Mouse (Mus musculus) forebrain, embryonic 13.5 days (tissue): ENCODE data around the gene Rbm8a. TPM values are rescaled to one million over a fixed set of nuclear protein-coding genes. Genes with fewer than 3 reads are reported as not detected.
"Not testable (repeated sequence)": the region's sequence is repeated elsewhere in the genome, so short reads cannot be mapped to it uniquely, and the experiment has no call there.

Experiments
- ATAC-seq: fragments of 200-750 bp; cut with Nextera tagmentation; 2 replicates; pipeline ENCODE4 v1.8.0; 2017
- H3K27ac ChIP-seq: fragments of 300-500 bp; sonication (generic); 2 replicates; pipeline ENCODE4 v1.5.1; 2015; ENCODE audit warnings: inconsistent platforms, mild to moderate bottlenecking, moderate library complexity
- H3K27me3 ChIP-seq: fragments of 300-500 bp; sonication (generic); 2 replicates; pipeline ENCODE4 v1.6.1; 2015; ENCODE audit warnings: mild to moderate bottlenecking, inconsistent platforms
- H3K36me3 ChIP-seq: fragments of 300-500 bp; sonication (generic); 2 replicates; pipeline ENCODE4 v1.6.1; 2015; ENCODE audit warnings: mild to moderate bottlenecking, inconsistent platforms; ENCODE audit not compliant: poor library complexity, severe bottlenecking
- H3K4me1 ChIP-seq: fragments of 300-500 bp; sonication (generic); 2 replicates; pipeline ENCODE4 v1.6.1; 2015; ENCODE audit warnings: inconsistent platforms
- H3K4me2 ChIP-seq: fragments of 300-500 bp; sonication (generic); 2 replicates; pipeline ENCODE4 v1.6.1; 2015; ENCODE audit warnings: inconsistent platforms, mild to moderate bottlenecking, moderate library complexity
- H3K4me3 ChIP-seq: fragments of 300-500 bp; sonication (generic); 2 replicates; pipeline ENCODE4 v1.5.1; 2015; ENCODE audit warnings: mild to moderate bottlenecking, inconsistent platforms
- H3K9ac ChIP-seq: fragments of 300-500 bp; sonication (generic); 2 replicates; pipeline ENCODE4 v1.6.1; 2015; ENCODE audit warnings: mild to moderate bottlenecking, inconsistent platforms
- H3K9me3 ChIP-seq: fragments of 300-500 bp; sonication (generic); replicated peaks from 2 replicates; pipeline ENCODE4 v1.6.1; 2016; ENCODE audit warnings: inconsistent platforms
- WGBS: fragments of 180-500 bp; shearing (Covaris S2); methylation state at CpG from one replicate; pipeline ENCODE4 v1.1.7; 2015; 5-methylcytosine and 5-hydroxymethylcytosine counted together
- polyA plus RNA-seq: library from polyadenylated mRNA; unstranded; fragments of >200 nt; fragmentation: Nextera tagmentation; extraction: Ambion mirVana; gene quantifications from 2 replicates; pipeline ENCODE4 v1.2.1, GENCODE M21; 2015

The Rbm8a gene
- polyA plus RNA-seq, 1 experiment from 2014 or later = 161 TPM

DNA sequence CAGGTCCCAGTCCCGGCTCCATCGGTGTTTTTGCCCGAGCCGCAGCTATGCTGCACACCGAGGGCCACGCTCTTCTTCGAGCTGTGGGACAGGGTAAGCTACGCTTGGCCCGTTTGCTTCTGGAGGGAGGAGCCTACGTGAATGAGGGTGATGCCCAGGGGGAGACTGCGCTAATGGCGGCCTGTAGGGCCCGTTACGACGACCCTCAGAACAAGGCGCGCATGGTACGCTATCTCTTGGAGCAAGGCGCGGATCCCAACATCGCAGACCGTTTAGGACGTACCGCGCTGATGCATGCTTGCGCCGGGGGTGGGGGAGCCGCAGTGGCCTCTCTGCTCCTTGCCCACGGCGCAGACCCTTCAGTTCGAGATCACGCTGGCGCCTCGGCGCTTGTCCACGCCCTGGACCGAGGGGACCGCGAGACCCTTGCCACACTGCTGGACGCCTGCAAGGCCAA lies 32.3 kb upstream of the Rbm8a start:
- ATAC-seq = no peak
- Histone ChIP-seq H3K9me3 (no peaks in the 10 kb centered on the region), H3K27ac (peak overlapping the region; percentile 51; the same call in 1 of the 2 replicates)

DNA sequence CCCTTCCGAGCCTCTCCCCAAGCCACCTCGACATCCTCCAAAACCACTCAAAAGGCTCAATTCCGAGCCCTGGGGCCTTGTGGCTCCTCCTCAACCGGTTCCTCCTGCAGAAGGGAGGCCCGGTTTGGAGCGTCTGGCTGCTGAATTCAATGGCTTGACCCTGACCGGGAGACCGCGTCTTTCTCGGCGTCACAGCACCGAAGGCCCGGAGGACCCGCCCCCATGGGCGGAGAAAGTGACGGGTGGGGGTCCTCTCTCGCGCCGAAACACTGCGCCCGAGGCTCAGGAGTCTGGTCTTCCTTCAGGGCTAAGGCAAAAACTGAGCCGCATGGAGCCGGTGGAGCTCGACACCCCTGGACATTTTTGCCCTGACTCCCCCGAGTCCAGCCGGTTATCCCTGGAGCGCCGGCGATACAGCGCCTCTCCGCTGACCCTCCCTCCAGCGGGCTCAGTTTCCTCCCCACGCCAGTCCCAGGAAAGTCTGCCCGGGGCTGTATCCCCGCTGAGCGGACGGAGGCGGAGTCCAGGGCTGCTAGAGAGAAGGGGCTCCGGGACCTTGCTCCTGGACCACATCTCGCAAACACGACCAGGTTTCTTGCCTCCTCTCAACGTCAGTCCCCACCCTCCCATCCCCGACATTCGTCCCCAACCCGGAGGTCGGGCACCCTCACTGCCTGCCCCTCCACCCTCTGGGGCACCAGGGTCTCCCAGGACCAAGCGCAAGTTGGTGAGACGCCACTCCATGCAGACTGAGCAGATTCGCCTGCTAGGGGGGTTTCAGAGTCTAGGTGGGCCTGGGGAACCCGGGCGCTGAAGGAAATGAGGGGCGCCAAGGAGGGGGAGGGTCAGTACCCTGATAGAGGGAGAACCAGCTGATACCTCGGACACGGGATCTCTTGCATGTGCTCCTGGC lies 31.3 kb upstream of the Rbm8a start:
- H3K27me3 ChIP-seq = peaks cover 13% of the 10 kb centered on the region; the same call in 1 of the 2 replicates
- peaks cover 68% of the 10 kb centered on the region for H3K4me1 ChIP-seq
- no peaks in the 10 kb centered on the region for H3K36me3 ChIP-seq
- WGBS = 1% methylated on average over 54 of the region's 54 CpGs
- H3K4me2 ChIP-seq = peak overlapping the region; percentile 90
- peak overlapping the region; percentile 74 for H3K9ac ChIP-seq
- no peak for ATAC-seq
- no peaks in the 10 kb centered on the region for H3K9me3 ChIP-seq
- H3K4me3 ChIP-seq = peak overlapping the region; percentile 47
- peak overlapping the region; percentile 51; the same call in 1 of the 2 replicates for H3K27ac ChIP-seq

More for the DNA sequence above, 32.3 kb upstream of the Rbm8a start:
- under 1% methylated on average over 40 of the region's 40 CpGs for WGBS
- Histone ChIP-seq H3K36me3 (no peaks in the 10 kb centered on the region), H3K27me3 (peaks cover 13% of the 10 kb centered on the region; the same call in 1 of the 2 replicates), H3K4me2 (peak overlapping the region; percentile 90), H3K4me1 (peaks cover 68% of the 10 kb centered on the region), H3K4me3 (peak overlapping the region; percentile 47), H3K9ac (peak overlapping the region; percentile 74)

DNA sequence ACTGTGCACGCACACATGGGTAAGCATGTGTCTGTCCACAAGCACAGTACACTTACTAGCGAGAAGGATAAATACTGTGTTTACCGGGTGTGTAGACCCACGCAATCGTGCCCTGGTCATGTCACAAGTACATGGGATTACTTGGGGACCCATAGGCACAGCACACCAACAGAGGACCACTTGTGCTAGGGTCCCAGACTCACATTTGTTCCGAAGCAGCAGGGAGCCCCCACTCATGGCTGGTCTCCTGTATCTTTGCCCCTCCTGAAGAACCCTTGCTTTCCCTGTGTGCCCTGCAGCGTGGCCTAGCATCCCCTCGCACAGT lies 30.7 kb upstream of the Rbm8a start:
- peak overlapping the region; percentile 74; the same call in 1 of the 2 replicates for H3K9ac ChIP-seq
- 41% methylated on average over 8 of the region's 8 CpGs for WGBS
- peak overlapping the region; percentile 90 for H3K4me2 ChIP-seq
- peaks cover 13% of the 10 kb centered on the region; the same call in 1 of the 2 replicates for H3K27me3 ChIP-seq
- ATAC-seq = no peak
- peak overlapping the region; percentile 47 for H3K4me3 ChIP-seq
- H3K36me3 ChIP-seq = 0 out of 2 replicates have a peak, but pooled peaks cover 3% of the 10 kb centered on the region
- peaks cover 73% of the 10 kb centered on the region for H3K4me1 ChIP-seq
- no peak overlapping the region for H3K27ac ChIP-seq
- H3K9me3 ChIP-seq = no peaks in the 10 kb centered on the region

DNA sequence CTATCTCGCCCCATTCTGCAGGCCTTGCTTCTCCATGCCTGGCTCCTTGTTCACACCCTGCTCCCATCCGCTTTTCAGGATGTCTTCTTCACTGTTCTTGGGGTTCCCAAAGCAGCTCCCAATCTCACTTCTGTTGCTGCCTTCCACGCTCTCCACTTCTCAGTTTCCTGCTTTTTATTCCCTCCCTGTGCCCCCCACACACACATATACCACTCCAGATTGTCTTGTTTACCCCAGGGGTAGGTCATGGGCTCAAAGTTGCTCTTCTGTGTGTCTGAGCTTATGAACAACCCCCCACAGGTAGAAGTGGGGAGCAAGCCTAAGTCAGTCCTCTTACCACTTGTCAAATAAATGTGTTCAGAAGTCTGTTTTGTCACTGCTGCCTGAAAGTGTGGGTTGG lies 30.3 kb upstream of the Rbm8a start:
- no peak overlapping the region for H3K9ac ChIP-seq
- WGBS = 65% methylated on average over 3 of the region's 3 CpGs
- H3K36me3 ChIP-seq = 0 out of 2 replicates have a peak, but pooled peaks cover 5% of the 10 kb centered on the region
- H3K4me3 ChIP-seq = peak overlapping the region; percentile 47; the same call in 1 of the 2 replicates
- no peak overlapping the region for H3K27ac ChIP-seq
- H3K4me2 ChIP-seq = peak overlapping the region; percentile 90; the same call in 1 of the 2 replicates
- peaks cover 77% of the 10 kb centered on the region for H3K4me1 ChIP-seq
- no peak for ATAC-seq
- H3K27me3 ChIP-seq = peaks cover 13% of the 10 kb centered on the region; the same call in 1 of the 2 replicates
- no peaks in the 10 kb centered on the region for H3K9me3 ChIP-seq

DNA sequence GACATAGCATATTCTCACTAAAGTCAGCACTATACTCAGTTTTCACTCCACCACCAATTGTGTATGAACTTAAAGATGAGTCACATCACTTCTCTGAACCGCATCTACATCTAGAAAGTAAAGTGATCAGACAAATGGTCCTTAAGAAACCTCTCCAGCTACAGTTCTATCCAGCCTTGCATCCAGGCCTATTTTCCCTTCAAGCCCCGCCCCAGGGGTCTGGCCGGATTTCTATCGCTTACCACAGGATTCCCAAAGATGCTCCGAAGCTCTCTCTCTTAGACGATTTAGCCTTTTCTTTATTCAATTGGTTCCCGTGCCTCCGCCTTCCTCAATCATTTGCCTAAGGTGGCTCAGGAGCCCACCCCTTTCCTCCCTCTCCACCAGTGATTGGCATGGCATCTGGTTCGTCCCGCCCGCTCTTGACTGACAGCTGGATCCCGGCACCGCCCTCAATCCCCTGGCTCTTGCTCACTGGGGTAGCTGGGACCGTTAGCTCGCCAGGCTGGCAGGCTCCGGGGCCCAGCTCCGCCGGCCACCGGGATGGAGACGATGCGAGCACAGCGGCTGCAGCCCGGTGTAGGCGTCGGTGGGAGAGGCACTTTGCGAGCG lies 29.0 kb upstream of the Rbm8a start, which contains the start of gene Lix1l:
Gene Lix1l, plus strand, starts transcription at position 511 of the 612 bp plus-strand sequence.
- under 1% methylated on average over 26 of the region's 27 CpGs for WGBS
- H3K9ac ChIP-seq = peak within 1 kb of the TSS; percentile 92
- peak within 1 kb of the TSS; percentile 93 for H3K27ac ChIP-seq
- peaks cover 7% of the 10 kb centered on the region; the same call in 1 of the 2 replicates for H3K27me3 ChIP-seq
- H3K4me2 ChIP-seq = peak within 1 kb of the TSS; percentile 69
- no peaks in the 10 kb centered on the region for H3K9me3 ChIP-seq
- peaks cover 84% of the 10 kb centered on the region for H3K4me1 ChIP-seq
- peaks cover 5% of the 10 kb centered on the region; the same call in 1 of the 2 replicates for H3K36me3 ChIP-seq
- peak within 1 kb of the TSS; percentile 85 for H3K4me3 ChIP-seq
- peak; percentile 96 for ATAC-seq

DNA sequence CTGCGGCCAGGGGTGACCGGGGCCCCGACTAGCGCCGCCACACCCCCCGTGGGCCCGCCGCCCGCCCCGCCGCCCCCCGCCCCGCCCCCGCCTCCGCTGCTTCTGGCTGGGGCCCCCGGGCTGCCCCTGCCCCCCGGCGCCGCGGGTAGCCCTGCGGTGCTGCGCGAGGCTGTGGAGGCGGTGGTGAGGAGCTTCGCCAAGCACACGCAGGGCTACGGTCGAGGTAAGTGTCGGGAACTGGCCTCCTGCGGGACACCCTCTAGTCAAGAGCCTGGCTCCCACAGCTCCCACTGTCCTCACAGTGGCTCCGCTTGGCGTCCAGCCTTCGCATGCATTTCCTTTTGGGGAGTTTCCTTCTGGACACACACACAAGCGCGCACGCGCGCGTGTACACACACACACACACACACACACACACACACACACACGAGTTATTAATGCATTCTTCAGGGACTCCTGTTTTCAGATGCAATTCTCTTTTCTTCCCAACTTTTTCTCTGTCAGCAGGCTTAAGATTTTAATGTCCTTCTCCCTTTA lies 28.4 kb upstream of the Rbm8a start:
- peak overlapping the region; percentile 85 for H3K4me3 ChIP-seq
- peak; percentile 65 for ATAC-seq
- no peaks in the 10 kb centered on the region for H3K9me3 ChIP-seq
- peaks cover 5% of the 10 kb centered on the region; the same call in 1 of the 2 replicates for H3K36me3 ChIP-seq
- peak overlapping the region; percentile 69 for H3K4me2 ChIP-seq
- H3K27me3 ChIP-seq = 0 out of 2 replicates have a peak, but pooled peaks cover 3% of the 10 kb centered on the region
- WGBS = under 1% methylated on average over 19 of the region's 40 CpGs
- peak overlapping the region; percentile 92 for H3K9ac ChIP-seq
- peaks cover 79% of the 10 kb centered on the region for H3K4me1 ChIP-seq
- peak overlapping the region; percentile 93 for H3K27ac ChIP-seq

DNA sequence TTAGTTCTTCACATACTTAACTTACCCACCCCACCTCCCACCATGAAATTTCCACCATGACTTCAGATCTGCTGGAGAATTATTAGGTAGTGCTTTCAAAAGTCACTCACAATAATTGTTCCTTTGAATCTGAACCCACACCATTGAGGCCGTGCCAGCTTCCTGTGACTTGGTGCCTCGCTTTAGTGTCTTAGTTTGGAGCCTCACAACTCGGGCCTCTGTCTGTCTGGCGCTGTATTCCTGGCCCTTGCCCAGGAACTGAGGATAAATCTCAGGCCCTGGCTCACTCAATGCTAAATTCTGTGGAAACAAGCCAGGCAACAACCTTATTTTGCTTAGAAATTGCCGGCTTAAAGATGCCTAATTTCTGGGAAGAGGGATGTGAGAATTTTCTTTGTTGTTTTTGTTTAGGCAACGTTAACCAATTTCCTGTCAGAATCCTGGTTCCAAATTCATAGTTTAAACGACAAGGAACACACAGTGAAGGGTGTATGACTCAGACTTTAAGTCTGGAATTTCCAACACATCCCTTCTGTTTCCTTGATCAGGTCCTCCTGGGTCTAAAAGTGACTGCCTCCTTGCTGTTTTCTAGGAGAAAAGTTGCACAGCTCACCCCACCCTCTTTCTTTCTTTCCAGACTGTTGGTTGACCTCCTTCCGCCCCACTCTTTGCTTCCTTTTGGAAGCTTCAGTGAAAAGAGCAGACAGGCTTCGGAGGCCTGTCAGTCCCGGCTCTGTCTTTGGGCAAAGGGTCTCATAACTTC lies 27.6 kb upstream of the Rbm8a start:
- ATAC-seq = no peak
- no peaks in the 10 kb centered on the region for H3K27me3 ChIP-seq
- peaks cover 5% of the 10 kb centered on the region; the same call in 1 of the 2 replicates for H3K36me3 ChIP-seq
- peak overlapping the region; percentile 93 for H3K27ac ChIP-seq
- H3K4me2 ChIP-seq = peak overlapping the region; percentile 69
- WGBS = 11% methylated on average over 10 of the region's 10 CpGs
- peak overlapping the region; percentile 85 for H3K4me3 ChIP-seq
- H3K9ac ChIP-seq = peak overlapping the region; percentile 92
- H3K9me3 ChIP-seq = no peaks in the 10 kb centered on the region
- peaks cover 71% of the 10 kb centered on the region for H3K4me1 ChIP-seq

DNA sequence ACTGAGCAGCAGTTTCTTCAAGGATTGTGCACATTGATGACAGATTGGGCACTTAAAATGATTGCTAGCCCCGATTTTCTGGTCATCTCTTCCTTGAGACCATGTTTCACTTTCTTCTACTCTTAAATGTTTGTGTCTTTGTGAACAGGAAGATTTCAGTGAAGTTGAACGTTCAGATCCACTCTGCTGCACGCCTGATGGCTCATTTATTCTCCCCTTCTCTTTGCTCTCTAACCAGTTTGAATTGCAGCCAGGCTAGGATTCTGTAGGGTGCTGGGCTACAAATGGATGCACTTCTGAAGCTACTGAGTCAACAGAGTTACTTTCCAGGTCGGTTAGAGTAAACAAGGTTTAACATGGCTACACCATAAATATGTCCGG lies 27.0 kb upstream of the Rbm8a start:
- Histone ChIP-seq H3K4me2 (peak overlapping the region; percentile 69), H3K36me3 (peaks cover 10% of the 10 kb centered on the region; the same call in 1 of the 2 replicates), H3K9me3 (no peaks in the 10 kb centered on the region), H3K4me3 (peak overlapping the region; percentile 85), H3K4me1 (peaks cover 65% of the 10 kb centered on the region), H3K27me3 (no peaks in the 10 kb centered on the region), H3K27ac (peak overlapping the region; percentile 93), H3K9ac (peak overlapping the region; percentile 92)
- no peak for ATAC-seq
- 45% methylated on average over 5 of the region's 5 CpGs for WGBS

DNA sequence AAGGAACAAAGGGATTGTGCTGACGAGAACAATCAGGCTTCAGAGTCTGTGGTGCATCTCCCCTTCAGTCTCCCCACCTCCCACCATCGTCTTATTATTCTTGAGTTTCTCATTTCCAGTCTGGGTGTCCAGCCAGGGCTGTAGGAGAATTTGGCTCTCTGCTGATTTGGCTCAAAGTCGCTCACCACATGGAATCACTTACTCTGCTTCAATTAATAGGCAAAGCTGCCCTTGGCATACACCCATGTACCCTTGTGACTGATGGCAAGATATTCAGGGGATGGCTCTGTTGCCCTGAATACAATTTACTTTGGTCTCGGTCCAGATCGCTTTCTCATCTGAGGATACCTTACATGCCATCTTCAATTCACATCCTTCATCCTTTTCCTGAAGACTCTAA lies 26.4 kb upstream of the Rbm8a start:
- Histone ChIP-seq H3K27me3 (no peaks in the 10 kb centered on the region), H3K27ac (peak overlapping the region; percentile 93; the same call in 1 of the 2 replicates), H3K9ac (peak overlapping the region; percentile 92), H3K4me1 (peaks cover 59% of the 10 kb centered on the region), H3K36me3 (peaks cover 10% of the 10 kb centered on the region; the same call in 1 of the 2 replicates), H3K9me3 (no peaks in the 10 kb centered on the region), H3K4me3 (peak overlapping the region; percentile 85), H3K4me2 (peak overlapping the region; percentile 69)
- ATAC-seq = no peak
- WGBS = 47% methylated on average over 5 of the region's 5 CpGs

DNA sequence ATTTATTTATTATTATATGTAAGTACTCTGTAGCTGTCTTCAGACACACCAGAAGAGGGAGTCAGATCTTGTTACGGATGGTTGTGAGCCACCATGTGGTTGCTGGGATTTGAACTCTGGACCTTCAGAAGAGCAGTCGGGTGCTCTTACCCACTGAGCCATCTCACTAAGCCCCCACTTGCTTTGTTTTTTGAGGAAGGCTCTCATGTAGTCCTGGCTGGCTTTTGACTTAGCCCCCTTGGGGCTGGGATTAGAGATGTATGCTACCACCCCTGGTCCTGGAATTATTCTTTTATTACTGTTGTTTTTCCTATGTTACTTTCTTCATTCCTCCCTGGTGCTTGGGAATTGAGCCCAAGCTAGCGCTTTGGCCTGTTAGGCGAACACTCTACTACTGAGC lies 23.7 kb upstream of the Rbm8a start:
- ATAC-seq, H3K9me3 ChIP-seq, H3K27ac ChIP-seq, H3K27me3 ChIP-seq, H3K4me3 ChIP-seq, H3K4me2 ChIP-seq, H3K9ac ChIP-seq: not testable (repeated sequence)
- WGBS = 84% methylated on average over 4 of the region's 4 CpGs
- H3K4me1 ChIP-seq = peaks cover 39% of the 10 kb centered on the region
- peaks cover 19% of the 10 kb centered on the region; the same call in 1 of the 2 replicates for H3K36me3 ChIP-seq

DNA sequence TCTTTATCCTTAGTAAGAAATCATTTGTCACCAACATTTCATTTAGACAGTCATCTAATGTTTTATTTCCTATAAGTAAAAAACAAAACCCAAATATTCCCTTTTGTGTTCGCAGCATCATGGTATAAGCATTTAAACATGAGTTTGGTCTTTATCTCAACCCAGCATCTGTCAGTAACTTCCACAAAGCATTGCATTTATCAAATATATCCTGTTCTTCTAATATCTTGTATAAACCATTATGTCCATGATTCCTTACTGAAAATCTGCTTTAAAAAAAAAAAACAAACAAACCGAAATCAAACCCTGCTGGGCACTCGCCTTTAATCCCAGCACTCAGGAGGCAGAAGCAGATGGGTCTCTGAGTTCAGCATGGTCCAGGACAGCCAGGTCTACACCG lies 23.1 kb upstream of the Rbm8a start:
- H3K27ac ChIP-seq = no peak overlapping the region
- ATAC-seq = no peak
- no peaks in the 10 kb centered on the region for H3K9me3 ChIP-seq
- no peak overlapping the region for H3K9ac ChIP-seq
- no peak overlapping the region for H3K4me3 ChIP-seq
- peaks cover 19% of the 10 kb centered on the region; the same call in 1 of the 2 replicates for H3K36me3 ChIP-seq
- no peak overlapping the region for H3K4me2 ChIP-seq
- peaks cover 39% of the 10 kb centered on the region for H3K4me1 ChIP-seq
- WGBS = 93% methylated on average over 4 of the region's 4 CpGs
- no peaks in the 10 kb centered on the region for H3K27me3 ChIP-seq
